Mouse (Mus musculus) embryonic facial prominence, embryonic 15.5 days (tissue): ENCODE results near the gene Scarb1. TPM values are rescaled to one million over a fixed set of nuclear protein-coding genes. Genes with fewer than 3 reads are reported as not detected.
A peak's percentile ranks its signal among the peaks of the same experiment; 100 is the strongest.

Experiments used
- ATAC-seq: fragments of 200-750 bp; cut with Nextera tagmentation; 2 replicates; pipeline ENCODE4 v1.8.0; 2017; ENCODE audit warnings: low read depth, moderate TSS enrichment; ENCODE audit not compliant: insufficient number of reproducible peaks, low FRiP score, low TSS enrichment
- H3K27ac ChIP-seq: fragments of 300-500 bp; sonication (generic); replicated peaks from 2 replicates; pipeline ENCODE4 v1.5.1; 2015; ENCODE audit warnings: mild to moderate bottlenecking, inconsistent platforms
- H3K27me3 ChIP-seq: fragments of 300-500 bp; sonication (generic); 2 replicates; pipeline ENCODE4 v1.6.1; 2015; ENCODE audit warnings: inconsistent platforms
- H3K36me3 ChIP-seq: fragments of 300-500 bp; sonication (generic); 2 replicates; pipeline ENCODE4 v1.6.1; 2015; ENCODE audit warnings: mild to moderate bottlenecking, inconsistent platforms
- H3K4me1 ChIP-seq: fragments of 300-500 bp; sonication (generic); 2 replicates; pipeline ENCODE4 v1.6.1; 2015; ENCODE audit warnings: inconsistent platforms
- H3K4me2 ChIP-seq: fragments of 300-500 bp; sonication (generic); replicated peaks from 2 replicates; pipeline ENCODE4 v1.6.1; 2015; ENCODE audit warnings: mild to moderate bottlenecking, inconsistent platforms
- H3K4me3 ChIP-seq: fragments of 300-500 bp; sonication (generic); replicated peaks from 2 replicates; pipeline ENCODE4 v1.5.1; 2015; ENCODE audit warnings: mild to moderate bottlenecking, inconsistent platforms
- H3K9ac ChIP-seq: fragments of 300-500 bp; sonication (generic); 2 replicates; pipeline ENCODE4 v1.6.1; 2015; ENCODE audit warnings: inconsistent platforms
- H3K9me3 ChIP-seq: fragments of 300-500 bp; sonication (generic); replicated peaks from 2 replicates; pipeline ENCODE4 v1.6.1; 2016; ENCODE audit warnings: inconsistent platforms
- WGBS: fragments of 180-500 bp; shearing (Covaris S2); methylation state at CpG from one replicate; pipeline ENCODE4 v1.1.7; 2015; 5-methylcytosine and 5-hydroxymethylcytosine counted together
- polyA plus RNA-seq: library from polyadenylated mRNA; unstranded; fragments of >200 nt; fragmentation: Nextera tagmentation; extraction: Ambion mirVana; gene quantifications from 2 replicates; pipeline ENCODE4 v1.2.1, GENCODE M21; 2015

The Scarb1 gene
- polyA plus RNA-seq, 1 experiment from 2014 or later = 64.7 TPM

DNA sequence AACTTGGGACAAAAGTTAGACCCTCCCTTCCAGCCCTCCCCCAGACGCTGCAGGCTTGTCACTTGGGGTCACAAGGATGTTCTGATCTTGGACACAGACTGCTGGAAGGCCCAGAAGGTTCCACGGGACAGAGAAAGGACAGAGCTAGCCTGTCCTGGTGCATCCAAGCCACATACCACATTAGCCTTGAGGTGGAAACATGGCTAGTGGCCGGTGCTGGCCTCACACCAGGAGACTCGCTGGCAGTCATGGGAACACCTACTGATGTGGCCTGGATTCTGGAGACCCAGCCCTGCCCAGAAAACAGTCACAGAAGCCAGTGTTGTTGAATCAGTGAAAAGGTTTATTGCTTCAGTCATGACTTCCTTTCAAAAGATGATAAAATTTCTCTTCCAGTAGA lies 64.1 kb downstream of the Scarb1 start:
- Histone ChIP-seq H3K4me2 (no peak overlapping the region), H3K27ac (no peak overlapping the region), H3K4me1 (peaks cover 31% of the 10 kb centered on the region), H3K9me3 (no peaks in the 10 kb centered on the region), H3K36me3 (0 out of 2 replicates have a peak, but pooled peaks cover 11% of the 10 kb centered on the region), H3K27me3 (no peaks in the 10 kb centered on the region), H3K9ac (no peak overlapping the region), H3K4me3 (no peak overlapping the region)
- WGBS = 86% methylated on average over 4 of the region's 4 CpGs
- ATAC-seq = no peak

GRCm38 (mm10) chr5:125275315-125275714 lies 65.6 kb downstream of the Scarb1 start:
- 62% methylated on average over 8 of the region's 8 CpGs for WGBS
- Histone ChIP-seq H3K4me2 (no peak overlapping the region), H3K9ac (no peak overlapping the region), H3K27me3 (no peaks in the 10 kb centered on the region), H3K27ac (no peak overlapping the region; the same call in 1 of the 2 replicates), H3K36me3 (0 out of 2 replicates have a peak, but pooled peaks cover 6% of the 10 kb centered on the region), H3K9me3 (no peaks in the 10 kb centered on the region), H3K4me3 (no peak overlapping the region), H3K4me1 (peaks cover 42% of the 10 kb centered on the region)
- no peak for ATAC-seq

DNA sequence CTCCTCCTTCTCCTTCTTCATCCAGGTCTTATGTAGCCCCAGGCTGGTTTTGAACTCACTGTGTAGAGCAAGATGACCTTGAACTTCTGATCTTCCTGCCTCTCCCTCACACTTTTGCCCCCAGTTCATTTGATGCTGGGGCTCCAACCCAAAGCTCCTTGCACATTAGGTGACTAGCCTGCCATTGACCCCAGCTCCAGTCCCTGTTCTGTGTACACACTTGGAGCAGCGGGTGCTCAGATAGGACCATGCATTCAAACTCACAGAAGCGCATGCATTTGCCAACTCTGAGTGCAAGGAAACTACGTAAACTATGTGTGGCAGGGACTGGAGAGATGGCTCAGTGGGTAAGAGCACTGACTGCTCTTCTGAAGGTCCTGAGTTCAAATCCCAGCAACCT lies 66.1 kb downstream of the Scarb1 start:
- Histone ChIP-seq H3K4me3 (no peak overlapping the region), H3K27me3 (no peaks in the 10 kb centered on the region), H3K9me3 (no peaks in the 10 kb centered on the region), H3K36me3 (0 out of 2 replicates have a peak, but pooled peaks cover 6% of the 10 kb centered on the region), H3K27ac (no peak overlapping the region), H3K4me2 (no peak overlapping the region), H3K9ac (no peak overlapping the region), H3K4me1 (peaks cover 37% of the 10 kb centered on the region)
- ATAC-seq = no peak
- 92% methylated on average over 3 of the region's 3 CpGs for WGBS

GRCm38 (mm10) chr5:125274182-125274581 lies 66.7 kb downstream of the Scarb1 start:
- ATAC-seq = no peak
- no peaks in the 10 kb centered on the region for H3K9me3 ChIP-seq
- peaks cover 31% of the 10 kb centered on the region for H3K4me1 ChIP-seq
- no peak overlapping the region for H3K9ac ChIP-seq
- H3K27me3 ChIP-seq = no peaks in the 10 kb centered on the region
- WGBS = 68% methylated on average over 2 of the region's 2 CpGs
- 0 out of 2 replicates have a peak, but pooled peaks cover 6% of the 10 kb centered on the region for H3K36me3 ChIP-seq
- H3K4me2 ChIP-seq = 0 out of 2 replicates have a peak overlapping the region, but pooled peaks have one; percentile 11
- H3K4me3 ChIP-seq = no peak overlapping the region
- H3K27ac ChIP-seq = peak overlapping the region; percentile 67

DNA sequence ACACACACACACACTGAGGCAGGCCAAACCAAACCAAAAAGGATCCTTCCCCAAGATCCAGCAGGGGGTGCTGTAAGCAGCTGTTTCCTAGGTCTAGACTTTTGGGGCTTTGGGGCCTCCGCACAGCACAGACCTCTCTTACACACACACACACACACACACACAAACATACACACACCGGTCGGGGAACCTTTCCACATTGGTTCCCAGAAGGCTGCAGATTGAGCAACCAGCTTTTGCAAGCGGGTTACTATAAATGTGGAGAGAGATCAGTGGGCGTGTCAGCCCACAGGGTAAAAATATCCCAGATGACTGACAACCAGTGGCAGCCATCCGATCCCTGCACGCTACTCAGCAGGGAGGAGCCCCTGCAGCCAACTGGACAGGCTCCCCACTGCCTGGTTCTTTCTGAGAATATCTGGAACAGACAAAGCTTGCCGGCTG lies 67.2 kb downstream of the Scarb1 start:
- peak overlapping the region; percentile 11; the same call in 1 of the 2 replicates for H3K4me2 ChIP-seq

GRCm38 (mm10) chr5:125272231-125272988 lies 68.5 kb downstream of the Scarb1 start:
- Histone ChIP-seq H3K9me3 (no peaks in the 10 kb centered on the region), H3K4me2 (no peak overlapping the region), H3K4me1 (peaks cover 44% of the 10 kb centered on the region), H3K9ac (no peak overlapping the region), H3K27ac (no peak overlapping the region), H3K36me3 (0 out of 2 replicates have a peak, but pooled peaks cover 4% of the 10 kb centered on the region), H3K27me3 (no peaks in the 10 kb centered on the region), H3K4me3 (no peak overlapping the region)
- 74% methylated on average over 10 of the region's 10 CpGs for WGBS
- no peak for ATAC-seq

More for the DNA sequence above, 67.2 kb downstream of the Scarb1 start:
- Histone ChIP-seq H3K4me3 (no peak overlapping the region), H3K36me3 (0 out of 2 replicates have a peak, but pooled peaks cover 6% of the 10 kb centered on the region), H3K27me3 (no peaks in the 10 kb centered on the region), H3K9me3 (no peaks in the 10 kb centered on the region), H3K9ac (no peak overlapping the region), H3K4me1 (peaks cover 32% of the 10 kb centered on the region), H3K27ac (peak overlapping the region; percentile 67)
- WGBS = 10% methylated on average over 8 of the region's 8 CpGs
- ATAC-seq = peak; percentile 61; the same call in 1 of the 2 replicates

DNA sequence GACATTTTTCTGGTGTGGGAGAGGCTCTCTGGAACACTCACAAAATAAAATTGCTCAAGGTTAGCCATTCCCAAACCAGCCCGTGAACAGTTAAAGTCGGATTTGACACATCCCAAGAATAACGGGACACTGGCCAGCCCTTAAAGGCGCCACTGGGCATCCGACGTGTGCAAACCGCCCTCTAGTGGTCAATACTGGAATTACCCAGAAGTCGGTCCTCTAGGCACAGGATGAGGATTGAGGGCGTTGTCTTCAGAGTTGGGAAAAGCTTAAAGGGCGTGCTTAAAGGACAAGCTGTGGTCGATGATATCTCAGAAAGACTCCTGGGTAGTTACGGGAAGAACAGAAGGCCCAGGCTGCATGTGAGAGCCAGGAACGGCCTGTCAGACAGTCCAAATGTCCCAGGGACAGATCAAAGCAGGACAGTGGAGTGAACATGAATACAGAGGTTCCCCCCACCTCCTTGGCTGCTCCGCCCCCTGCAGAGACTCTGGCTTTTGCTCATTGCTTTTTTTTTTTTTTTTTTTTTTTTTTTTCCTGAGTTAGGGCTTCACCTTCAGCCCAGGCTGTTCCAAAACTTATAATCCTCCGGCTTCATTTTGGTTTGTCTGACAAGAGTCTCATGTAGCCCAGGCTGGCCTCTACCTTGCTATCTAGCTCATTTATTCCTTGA lies 69.2 kb downstream of the Scarb1 start:
- 11% methylated on average over 15 of the region's 15 CpGs for WGBS
- H3K4me3 ChIP-seq = no peak overlapping the region
- no peak for ATAC-seq
- no peak overlapping the region for H3K27ac ChIP-seq
- no peaks in the 10 kb centered on the region for H3K27me3 ChIP-seq
- no peaks in the 10 kb centered on the region for H3K36me3 ChIP-seq
- H3K9ac ChIP-seq = no peak overlapping the region
- H3K4me1 ChIP-seq = peaks cover 50% of the 10 kb centered on the region
- no peak overlapping the region for H3K4me2 ChIP-seq
- no peaks in the 10 kb centered on the region for H3K9me3 ChIP-seq

GRCm38 (mm10) chr5:125270587-125271130 lies 70.2 kb downstream of the Scarb1 start:
- Histone ChIP-seq H3K36me3 (no peaks in the 10 kb centered on the region), H3K9me3 (no peaks in the 10 kb centered on the region), H3K27me3 (no peaks in the 10 kb centered on the region), H3K4me3 (no peak overlapping the region), H3K4me2 (no peak overlapping the region), H3K9ac (no peak overlapping the region), H3K27ac (0 out of 2 replicates have a peak overlapping the region, but pooled peaks have one; percentile 8), H3K4me1 (peaks cover 60% of the 10 kb centered on the region)
- 16% methylated on average over 12 of the region's 12 CpGs for WGBS
- ATAC-seq = no peak

- 89% methylated on average over 7 of the region's 7 CpGs for whole genome bisulfite sequencing
- H3K9me3 ChIP-seq = no peaks in the 10 kb centered on the region
- no peaks in the 10 kb centered on the region for H3K36me3 ChIP-seq
- H3K9ac ChIP-seq = no peak overlapping the region
- no peak overlapping the region for H3K27ac ChIP-seq
- no peak for ATAC-seq
- no peaks in the 10 kb centered on the region for H3K27me3 ChIP-seq
- peaks cover 63% of the 10 kb centered on the region for H3K4me1 ChIP-seq
- no peak overlapping the region for H3K4me3 ChIP-seq
- no peak overlapping the region for H3K4me2 ChIP-seq
Measured at GRCm38 (mm10) chr5:125269836-125270235, 71.1 kb downstream of the Scarb1 start.

GRCm38 (mm10) chr5:125269399-125269798 lies 71.5 kb downstream of the Scarb1 start:
- no peak for ATAC-seq
- H3K27ac ChIP-seq = no peak overlapping the region
- no peaks in the 10 kb centered on the region for H3K9me3 ChIP-seq
- H3K4me2 ChIP-seq = no peak overlapping the region
- H3K36me3 ChIP-seq = no peaks in the 10 kb centered on the region
- no peak overlapping the region for H3K4me3 ChIP-seq
- H3K27me3 ChIP-seq = no peaks in the 10 kb centered on the region
- WGBS = 86% methylated on average over 8 of the region's 8 CpGs
- H3K4me1 ChIP-seq = peaks cover 67% of the 10 kb centered on the region
- H3K9ac ChIP-seq = no peak overlapping the region
